Mouse (Mus musculus): Measurements from ENCODE around the gene Gm21294. TPM values are rescaled to one million over a fixed set of nuclear protein-coding genes. Genes with fewer than 3 reads are reported as not detected.
"Not testable (repeated sequence)": the region's sequence is repeated elsewhere in the genome, so short reads cannot be mapped to it uniquely, and the experiment has no call there.

Gm21294 gene
- total RNA-seq (2022): not detected

DNA sequence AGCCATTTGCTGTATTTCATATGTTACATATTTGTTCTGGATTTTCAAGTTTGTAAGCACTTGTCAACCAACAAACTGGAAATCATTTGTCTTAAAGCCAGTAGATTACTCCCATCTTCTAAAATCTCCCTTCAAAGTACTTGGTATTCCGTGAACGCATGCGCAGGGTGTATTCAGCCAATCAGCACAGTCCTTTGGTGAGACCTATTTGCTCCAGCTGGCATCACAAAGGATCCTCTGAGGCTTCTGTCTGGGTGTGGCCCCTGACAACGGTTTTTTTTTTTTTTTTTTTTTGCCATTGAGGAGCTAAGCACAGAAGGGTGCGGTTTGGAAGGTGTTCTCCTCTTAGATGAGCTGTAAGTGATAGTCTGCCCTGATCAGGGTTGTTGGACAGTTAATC is at the start of gene Gm21294:
Gene Gm21294, plus strand, starts transcription at position 301 of the 400 bp plus-strand sequence.
- not testable (repeated sequence) for DNase-seq (ENCODE audit: low spot score)

DNA sequence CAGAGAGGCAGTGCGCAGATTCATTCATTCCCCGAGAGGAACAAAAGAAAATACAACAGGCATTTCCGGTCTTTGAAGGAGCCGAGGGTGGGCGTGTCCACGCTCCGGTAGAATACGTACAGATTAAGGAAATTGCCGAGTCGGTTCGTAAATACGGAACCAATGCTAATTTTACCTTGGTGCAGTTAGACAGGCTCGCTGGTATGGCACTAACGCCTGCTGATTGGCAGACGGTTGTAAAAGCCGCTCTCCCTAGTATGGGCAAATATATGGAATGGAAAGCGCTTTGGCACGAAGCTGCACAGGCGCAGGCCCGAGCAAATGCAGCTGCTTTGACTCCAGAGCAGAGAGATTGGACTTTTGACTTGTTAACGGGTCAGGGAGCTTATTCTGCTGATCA is 73.6 kb downstream of the Gm21294 start:
- peak; percentile 3 for DNase-seq (ENCODE audit: low spot score)

Data from heart, adult 8-10 months (tissue).